Mouse (Mus musculus): ENCODE data around the gene Dot1l. TPM values are rescaled to one million over a fixed set of nuclear protein-coding genes. Genes with fewer than 3 reads are reported as not detected.

Gene Dot1l
- total and polyA plus RNA-seq, 3 experiments = 3.3 to 43.8 (median 13.3) TPM

DNA sequence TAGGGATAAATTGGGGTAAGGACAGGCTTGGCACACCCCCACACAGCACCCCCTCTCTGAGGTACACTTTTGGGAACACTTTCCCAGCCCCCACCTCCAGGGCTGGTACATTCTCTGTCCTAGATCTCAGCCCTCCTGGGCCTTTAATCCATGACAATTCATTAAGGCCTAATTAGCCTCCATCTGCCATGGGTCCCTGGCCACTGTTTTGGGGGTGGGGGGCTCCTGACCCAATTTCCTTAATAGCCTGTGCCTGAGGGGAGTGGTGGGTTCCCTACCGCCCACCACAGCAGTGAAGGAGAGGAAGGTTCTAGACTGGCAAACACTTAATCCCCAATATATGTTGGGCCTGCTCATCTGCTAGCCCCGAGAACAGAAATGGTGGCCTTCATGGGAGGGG is 86.7 kb downstream of the Dot1l start:
- no peak overlapping the region for H3K27ac ChIP-seq (ENCODE audit: insufficient read depth, low read depth)
- H3K4me3 ChIP-seq (replicated peaks in 1 of 3; ENCODE audit: low read depth in 2 of 3, low read length in 2 of 3, poor library complexity in 1 of 3) = no peak overlapping the region
- peaks cover 0 to 12% of the 10 kb centered on the region in 2 experiments; a peak in 2 of 4 replicates for H3K4me1 ChIP-seq (ENCODE audit: control insufficient read depth in 1 of 2, insufficient read depth in 2 of 2)
- dilution Hi-C loops (cut with MboI; ENCODE audit: extremely low pct_ligation_motif_present, extremely low pct_unique_long_range_greater_than_20kb, low sequenced_read_pairs) = no loop called here
- no peak overlapping the region for H3K4me2 ChIP-seq (ENCODE audit: insufficient read depth, low read depth, poor library complexity, severe bottlenecking)
- no peaks in the 10 kb centered on the region for H3K36me3 ChIP-seq (replicated peaks in 1 of 2; ENCODE audit: control insufficient read depth in 1 of 2, insufficient read depth in 1 of 2, low read length in 1 of 2)
- H3K9me3 ChIP-seq (replicated peaks; ENCODE audit: low read length) = no peaks in the 10 kb centered on the region
- in situ Hi-C loops (cut with MboI; ENCODE audit: low pct_ligation_motif_present, low pct_unique_long_range_greater_than_20kb, low sequenced_read_pairs) = no loop called here
- no peak for TF ChIP-seq IRF4 (IDR thresholded peaks at IDR 0.05; ENCODE audit: low read depth, low read length)
- no peak for TF ChIP-seq SIN3A (IDR thresholded peaks at IDR 0.05; ENCODE audit: low read length)
- no peak for TF ChIP-seq JUND (conservative IDR thresholded peaks at IDR 0.05; ENCODE audit: low read depth, low read length)
- no peak for TF ChIP-seq CTCF (conservative IDR thresholded peaks at IDR 0.05 in 1 of 2, IDR thresholded peaks at IDR 0.05 in 1 of 2; ENCODE audit: low read depth in 2 of 2, low read length in 2 of 2)
- TF ChIP-seq USF1 (IDR thresholded peaks at IDR 0.05; ENCODE audit: low read depth, low read length) = no peak
- no peak for TF ChIP-seq SMC3 (IDR thresholded peaks at IDR 0.05; ENCODE audit: low read depth, low read length)
- TF ChIP-seq NELFE (IDR thresholded peaks at IDR 0.05; ENCODE audit: low read depth, low read length) = no peak
- no peak for TF ChIP-seq HCFC1 (IDR thresholded peaks at IDR 0.05; ENCODE audit: low read depth, low read length)
- TF ChIP-seq ZKSCAN1 (IDR thresholded peaks at IDR 0.05; ENCODE audit: borderline replicate concordance, low read depth, low read length) = no peak
- TF ChIP-seq POLR2AphosphoS2 (IDR thresholded peaks at IDR 0.05; ENCODE audit: low read depth, low read length) = no peak
- TF ChIP-seq USF2 (conservative IDR thresholded peaks at IDR 0.05; ENCODE audit: low read depth, low read length) = no peak
- TF ChIP-seq MAX (IDR thresholded peaks at IDR 0.05; ENCODE audit: low read length) = no peak
- TF ChIP-seq ZNF384 (IDR thresholded peaks at IDR 0.05; ENCODE audit: low read depth, low read length) = no peak
- TF ChIP-seq CHD1 (IDR thresholded peaks at IDR 0.05; ENCODE audit: low read depth, low read length) = no peak
- TF ChIP-seq ZMIZ1 (IDR thresholded peaks at IDR 0.05; ENCODE audit: low read depth, low read length) = no peak
- TF ChIP-seq NRF1 (IDR thresholded peaks at IDR 0.05; ENCODE audit: low read depth, low read length) = no peak
- no peaks in the 10 kb centered on the region for H3K79me2 ChIP-seq (replicated peaks; ENCODE audit: control insufficient read depth, extremely low read depth, insufficient read depth, poor library complexity, severe bottlenecking)
- no peak for DNase-seq (ENCODE audit: extremely low read depth)
- no peak overlapping the region for H3K9ac ChIP-seq (ENCODE audit: insufficient read depth, low read depth)
- peaks cover 50% of the 10 kb centered on the region for H3K27me3 ChIP-seq (replicated peaks)

DNA sequence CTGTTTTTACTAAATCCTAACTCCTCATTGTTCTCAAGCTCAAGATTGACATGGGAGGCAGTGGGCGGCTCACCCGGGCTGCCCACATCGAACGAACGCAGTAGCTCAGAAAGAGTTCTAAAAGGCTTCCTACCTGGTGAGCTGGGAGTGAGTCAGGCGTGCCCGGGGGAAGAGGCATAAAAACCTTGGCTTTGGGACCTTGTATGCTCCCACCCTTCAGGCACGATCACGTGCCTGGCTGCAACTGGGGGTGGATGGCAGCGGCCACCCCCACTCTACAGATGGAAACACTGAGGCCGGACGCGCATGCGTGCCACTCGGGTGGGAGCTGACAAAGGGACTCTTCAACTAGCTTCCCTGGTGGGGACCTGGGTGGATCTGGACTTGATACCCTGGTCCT is 87.3 kb downstream of the Dot1l start:
- DNase-seq (ENCODE audit: extremely low read depth) = no peak
- Histone ChIP-seq H3K9ac (ENCODE audit: insufficient read depth, low read depth) (no peak overlapping the region), H3K27ac (ENCODE audit: insufficient read depth, low read depth) (no peak overlapping the region), H3K79me2 (replicated peaks; ENCODE audit: control insufficient read depth, extremely low read depth, insufficient read depth, poor library complexity, severe bottlenecking) (no peaks in the 10 kb centered on the region), H3K4me3 (replicated peaks in 1 of 3; ENCODE audit: low read depth in 2 of 3, low read length in 2 of 3, poor library complexity in 1 of 3) (no peak overlapping the region), H3K9me3 (replicated peaks; ENCODE audit: low read length) (no peaks in the 10 kb centered on the region), H3K4me2 (ENCODE audit: insufficient read depth, low read depth, poor library complexity, severe bottlenecking) (no peak overlapping the region), H3K27me3 (replicated peaks) (peaks cover 50% of the 10 kb centered on the region), H3K36me3 (replicated peaks in 1 of 2; ENCODE audit: control insufficient read depth in 1 of 2, insufficient read depth in 1 of 2, low read length in 1 of 2) (no peaks in the 10 kb centered on the region), H3K4me1 (ENCODE audit: control insufficient read depth in 1 of 2, insufficient read depth in 2 of 2) (peaks cover 0 to 8% of the 10 kb centered on the region in 2 experiments; a peak in 1 of 4 replicates)
- dilution Hi-C loops (cut with MboI; ENCODE audit: extremely low pct_ligation_motif_present, extremely low pct_unique_long_range_greater_than_20kb, low sequenced_read_pairs) (no loop called here), in situ Hi-C loops (cut with MboI; ENCODE audit: low pct_ligation_motif_present, low pct_unique_long_range_greater_than_20kb, low sequenced_read_pairs) (no loop called here)
- TF ChIP-seq EP300 (IDR thresholded peaks at IDR 0.05; ENCODE audit: low read length) = no peak
- TF ChIP-seq MAFK (IDR thresholded peaks at IDR 0.05; ENCODE audit: insufficient replicate concordance, low read length) = no peak
- TF ChIP-seq TBP (conservative IDR thresholded peaks at IDR 0.05; ENCODE audit: low read depth, low read length) = no peak
- no peak for TF ChIP-seq MEF2A (IDR thresholded peaks at IDR 0.05; ENCODE audit: borderline replicate concordance, low read depth, low read length)
- TF ChIP-seq ZC3H11A (IDR thresholded peaks at IDR 0.05; ENCODE audit: low read depth, low read length) = no peak
- TF ChIP-seq POLR2AphosphoS2 (IDR thresholded peaks at IDR 0.05; ENCODE audit: low read depth, low read length) = no peak
- TF ChIP-seq MAZ (IDR thresholded peaks at IDR 0.05; ENCODE audit: low read depth, low read length) = no peak
- no peak for TF ChIP-seq NELFE (IDR thresholded peaks at IDR 0.05; ENCODE audit: low read depth, low read length)
- no peak for TF ChIP-seq CTCF (conservative IDR thresholded peaks at IDR 0.05 in 1 of 2, IDR thresholded peaks at IDR 0.05 in 1 of 2; ENCODE audit: low read depth in 2 of 2, low read length in 2 of 2)
- no peak for TF ChIP-seq RCOR1 (conservative IDR thresholded peaks at IDR 0.05; ENCODE audit: low read depth, low read length)
- TF ChIP-seq ZMIZ1 (IDR thresholded peaks at IDR 0.05; ENCODE audit: low read depth, low read length) = no peak
- no peak for TF ChIP-seq USF2 (conservative IDR thresholded peaks at IDR 0.05; ENCODE audit: low read depth, low read length)
- TF ChIP-seq RAD21 (IDR thresholded peaks at IDR 0.05; ENCODE audit: low read depth, low read length) = no peak
- no peak for TF ChIP-seq ZKSCAN1 (IDR thresholded peaks at IDR 0.05; ENCODE audit: borderline replicate concordance, low read depth, low read length)
- no peak for TF ChIP-seq KAT2A (IDR thresholded peaks at IDR 0.05; ENCODE audit: insufficient replicate concordance, low read length)
- TF ChIP-seq SIN3A (IDR thresholded peaks at IDR 0.05; ENCODE audit: low read length) = no peak
- TF ChIP-seq MAX (IDR thresholded peaks at IDR 0.05; ENCODE audit: low read length) = no peak
- TF ChIP-seq USF1 (IDR thresholded peaks at IDR 0.05; ENCODE audit: low read depth, low read length) = no peak
- TF ChIP-seq POLR2A (IDR thresholded peaks at IDR 0.05; ENCODE audit: low read depth, low read length) = no peak
